Mouse (Mus musculus) lung, embryonic 14.5 days (tissue): ENCODE results near the gene Gm20388. TPM values are rescaled to one million over a fixed set of nuclear protein-coding genes. Genes with fewer than 3 reads are reported as not detected.

Source experiments
- ATAC-seq: fragments of 200-750 bp; cut with Nextera tagmentation; 2 replicates; pipeline ENCODE4 v1.8.0; 2017; ENCODE audit warnings: mild to moderate bottlenecking, moderate TSS enrichment, moderate library complexity; ENCODE audit not compliant: insufficient read depth
- DNase-seq: peaks from one replicate; pipeline ENCODE4 v3.0.0-alpha.2; 2015
- H3K27ac ChIP-seq: fragments of 300-500 bp; sonication (generic); 2 replicates; pipeline ENCODE4 v1.5.1; 2014; ENCODE audit warnings: low read depth, mild to moderate bottlenecking, moderate library complexity
- H3K27me3 ChIP-seq: fragments of 300-500 bp; sonication (generic); 2 replicates; pipeline ENCODE4 v1.6.1; 2014; ENCODE audit warnings: low read length, control low read depth; ENCODE audit not compliant: insufficient read depth
- H3K36me3 ChIP-seq: fragments of 300-500 bp; sonication (generic); 2 replicates; pipeline ENCODE4 v1.6.1; 2014; ENCODE audit warnings: control low read depth; ENCODE audit not compliant: insufficient read depth
- H3K4me1 ChIP-seq: fragments of 300-500 bp; sonication (generic); 2 replicates; pipeline ENCODE4 v1.6.1; 2014; ENCODE audit warnings: antibody characterized with exemption, control low read depth; ENCODE audit not compliant: insufficient read depth
- H3K4me2 ChIP-seq: fragments of 300-500 bp; sonication (generic); 2 replicates; pipeline ENCODE4 v1.6.1; 2014; ENCODE audit warnings: mild to moderate bottlenecking
- H3K4me3 ChIP-seq: fragments of 300-500 bp; sonication (generic); 2 replicates; pipeline ENCODE4 v1.5.1; 2014; ENCODE audit warnings: low read depth, low read length
- H3K9ac ChIP-seq: fragments of 300-500 bp; sonication (generic); 2 replicates; pipeline ENCODE4 v1.6.1; 2014
- H3K9me3 ChIP-seq: fragments of 300-500 bp; sonication (generic); 2 replicates; pipeline ENCODE4 v1.6.1; 2016; ENCODE audit warnings: low read depth, low read length, control low read depth
- CTCF ChIP-seq: IDR thresholded peaks from 2 replicates; pipeline ENCODE4 v1.5.1; 2016; ENCODE audit warnings: antibody characterized with exemption, low read depth
- WGBS: fragments of 180-500 bp; shearing (Covaris S2); extraction: QIAGEN DNeasy Blood & Tissue Kit; methylation state at CpG from one replicate; pipeline ENCODE4 v1.1.7; 2014; 5-methylcytosine and 5-hydroxymethylcytosine counted together
- polyA plus RNA-seq: library from polyadenylated mRNA; unstranded; fragments of >200 nt; fragmentation: Nextera tagmentation; extraction: Ambion mirVana; gene quantifications from 2 replicates; pipeline ENCODE4 v1.2.1, GENCODE M21; 2014

Gene Gm20388
- polyA plus RNA-seq, 1 experiment from 2014 or later: not detected

DNA sequence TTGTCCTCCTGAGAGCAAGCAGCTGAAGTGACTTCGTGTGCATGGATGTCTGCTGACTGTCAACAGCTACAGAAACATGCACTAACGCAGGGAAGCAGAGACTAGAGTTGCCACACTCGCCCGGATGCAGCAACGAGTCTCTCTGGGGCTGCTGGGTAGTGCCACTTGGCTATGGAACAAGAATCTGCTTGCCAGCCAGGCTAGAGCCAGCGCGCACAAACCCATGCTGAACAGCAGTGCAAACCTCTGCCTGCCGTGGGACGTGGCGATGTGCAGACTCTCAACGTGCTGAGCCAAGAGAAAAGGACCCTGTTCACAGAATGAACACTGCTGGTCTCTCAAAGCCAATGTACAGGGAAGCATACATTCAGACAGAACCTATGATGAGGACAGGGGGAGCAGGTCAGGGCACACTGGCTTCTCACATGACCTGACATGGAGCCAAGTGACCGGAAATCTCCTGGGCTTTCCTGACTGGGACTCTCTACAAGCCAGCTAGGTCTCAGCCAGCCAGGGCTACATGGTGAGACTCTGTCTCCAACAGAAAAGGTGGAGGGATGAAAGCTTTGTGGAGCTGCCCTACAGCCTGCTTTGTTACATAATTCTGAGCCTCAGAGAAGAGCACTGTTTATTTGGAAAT, 1901.4 kb downstream of the Gm20388 start:
- WGBS: 93% methylated on average over 12 of the region's 12 CpGs
- H3K36me3 ChIP-seq: peaks cover 30% of the 10 kb centered on the region

DNA sequence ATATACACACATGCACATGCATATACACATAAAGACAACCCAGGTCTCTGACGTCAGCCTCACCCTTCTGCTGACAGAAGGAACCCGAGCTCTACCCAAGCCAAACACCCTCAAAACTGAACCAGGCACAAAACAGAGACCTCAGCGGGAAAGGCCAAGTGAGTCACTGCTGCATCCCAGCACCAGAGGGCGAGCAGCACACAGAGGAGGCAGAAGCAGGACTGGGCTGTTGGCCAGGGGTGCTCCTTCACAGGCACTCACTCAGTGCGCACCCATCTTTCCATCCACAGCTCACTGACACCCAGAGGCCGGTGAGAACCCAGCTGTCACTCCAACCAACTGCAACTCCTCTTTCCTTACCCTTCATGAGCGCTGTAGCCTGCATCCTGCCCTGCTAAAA, 1907.6 kb downstream of the Gm20388 start:
- no peaks in the 10 kb centered on the region for H3K27me3 ChIP-seq
- no peak for TF ChIP-seq CTCF
- no peak overlapping the region for H3K9ac ChIP-seq
- no peak for DNase-seq
- 68% methylated on average over 7 of the region's 7 CpGs for WGBS
- no peaks in the 10 kb centered on the region for H3K9me3 ChIP-seq
- H3K36me3 ChIP-seq: peaks cover 34% of the 10 kb centered on the region; the same call in 1 of the 2 replicates
- ATAC-seq: no peak
- no peak overlapping the region for H3K4me2 ChIP-seq
- H3K27ac ChIP-seq: no peak overlapping the region
- H3K4me1 ChIP-seq: no peaks in the 10 kb centered on the region
- no peak overlapping the region for H3K4me3 ChIP-seq

More for the DNA sequence above, 1901.4 kb downstream of the Gm20388 start:
- Histone ChIP-seq H3K27me3 (no peaks in the 10 kb centered on the region), H3K4me3 (no peak overlapping the region), H3K27ac (no peak overlapping the region), H3K9me3 (no peaks in the 10 kb centered on the region), H3K4me2 (no peak overlapping the region), H3K9ac (no peak overlapping the region), H3K4me1 (no peaks in the 10 kb centered on the region)
- ATAC-seq (no peak), DNase-seq (no peak)
- TF ChIP-seq CTCF: no peak

DNA sequence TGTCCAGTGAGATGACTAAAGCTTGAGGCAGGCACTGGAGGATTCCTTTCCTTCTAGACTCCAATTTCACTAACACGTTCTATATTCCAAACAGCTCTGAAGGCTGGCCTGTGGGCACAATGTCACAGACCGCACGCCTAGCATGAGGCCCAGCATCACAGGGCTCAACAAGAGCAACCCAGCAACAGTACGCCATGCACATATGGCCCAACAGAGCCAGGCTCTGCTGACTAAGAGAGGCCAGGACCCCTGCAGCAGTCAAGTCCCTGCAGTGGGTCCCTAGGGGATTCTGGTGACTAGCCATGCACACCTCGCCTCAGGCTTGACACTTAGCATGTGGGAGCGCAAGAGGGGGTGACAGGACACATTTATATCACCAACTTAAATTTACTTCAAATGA, 1910.2 kb downstream of the Gm20388 start:
- H3K9me3 ChIP-seq: no peaks in the 10 kb centered on the region
- ATAC-seq (no peak), DNase-seq (no peak)
- no peak overlapping the region for H3K4me2 ChIP-seq
- H3K36me3 ChIP-seq: peaks cover 24% of the 10 kb centered on the region; the same call in 1 of the 2 replicates
- H3K4me1 ChIP-seq: no peaks in the 10 kb centered on the region
- H3K27me3 ChIP-seq: no peaks in the 10 kb centered on the region
- no peak overlapping the region for H3K4me3 ChIP-seq
- WGBS: 84% methylated on average over 6 of the region's 6 CpGs
- no peak overlapping the region for H3K27ac ChIP-seq
- no peak overlapping the region for H3K9ac ChIP-seq
- TF ChIP-seq CTCF: no peak

DNA sequence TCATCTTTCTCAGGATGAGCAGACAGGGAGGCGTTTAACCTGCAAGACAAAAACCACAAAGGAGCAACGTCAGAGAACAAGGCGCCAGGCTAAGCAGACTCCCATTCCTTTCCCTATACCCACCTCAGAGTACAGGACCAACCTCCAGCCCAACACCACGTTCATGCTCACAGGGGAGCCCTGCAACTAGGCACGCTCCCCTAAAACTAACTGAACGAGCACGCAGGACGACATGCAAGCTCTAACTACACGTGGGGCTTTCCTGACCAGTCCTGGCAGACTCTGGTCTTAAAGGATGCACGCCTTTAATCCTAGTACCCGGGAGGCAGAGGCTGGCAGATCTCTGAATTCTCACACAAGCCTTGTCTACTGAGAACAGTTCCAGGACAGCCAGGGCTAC, 1910.7 kb downstream of the Gm20388 start:
- Histone ChIP-seq H3K9me3 (no peaks in the 10 kb centered on the region), H3K4me1 (no peaks in the 10 kb centered on the region), H3K27me3 (no peaks in the 10 kb centered on the region), H3K4me2 (no peak overlapping the region), H3K27ac (no peak overlapping the region), H3K9ac (no peak overlapping the region), H3K4me3 (no peak overlapping the region), H3K36me3 (peaks cover 24% of the 10 kb centered on the region; the same call in 1 of the 2 replicates)
- no peak for DNase-seq
- no peak for ATAC-seq
- TF ChIP-seq CTCF: no peak
- 87% methylated on average over 11 of the region's 11 CpGs for WGBS

DNA sequence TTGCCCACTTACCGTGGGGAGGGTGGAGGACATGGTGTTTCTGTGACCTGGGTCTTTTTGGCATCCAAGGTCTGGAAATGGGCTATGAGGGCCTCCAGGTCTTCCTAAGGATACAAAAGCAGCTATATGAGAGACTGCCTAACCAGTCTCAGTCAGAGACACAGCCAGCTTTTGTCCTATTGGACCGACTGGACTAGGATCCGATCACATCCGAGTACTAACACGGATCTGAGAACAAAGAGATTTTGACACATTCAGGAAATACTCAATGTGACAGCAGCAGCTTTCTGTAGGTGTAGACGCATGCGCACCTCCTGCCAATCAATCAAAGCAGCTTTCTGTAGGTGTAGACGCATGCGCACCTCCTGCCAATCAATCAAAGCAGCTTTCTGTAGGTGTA, 1911.1 kb downstream of the Gm20388 start:
- Histone ChIP-seq H3K4me3 (no peak overlapping the region), H3K27me3 (no peaks in the 10 kb centered on the region), H3K9ac (no peak overlapping the region), H3K36me3 (peaks cover 24% of the 10 kb centered on the region; the same call in 1 of the 2 replicates), H3K27ac (no peak overlapping the region), H3K4me2 (no peak overlapping the region), H3K4me1 (no peaks in the 10 kb centered on the region), H3K9me3 (no peaks in the 10 kb centered on the region)
- DNase-seq (peak; percentile 26), ATAC-seq (no peak)
- no peak for TF ChIP-seq CTCF
- 87% methylated on average over 9 of the region's 9 CpGs for WGBS

DNA sequence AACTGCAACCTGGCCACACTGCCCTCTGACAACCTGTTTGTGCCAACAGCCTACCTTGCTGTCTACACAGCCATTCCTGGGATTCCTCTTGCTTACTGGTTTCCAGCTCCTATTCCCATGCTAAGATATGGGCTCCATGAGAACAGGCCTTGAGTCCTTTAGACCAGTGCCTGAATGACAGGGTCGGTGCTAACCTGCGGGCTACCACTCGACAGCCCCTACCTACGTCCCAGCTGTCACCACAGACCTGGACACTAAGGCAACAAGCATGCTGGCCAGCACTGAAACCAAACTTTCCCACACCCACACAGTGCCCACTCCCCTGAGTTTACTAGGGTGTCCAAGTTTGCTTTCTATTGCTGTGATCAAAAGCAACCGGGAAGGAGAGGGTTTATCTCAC, 1917.1 kb downstream of the Gm20388 start:
- H3K27ac ChIP-seq: no peak overlapping the region
- peak overlapping the region; percentile 89; the same call in 1 of the 2 replicates for H3K4me3 ChIP-seq
- DNase-seq (no peak), ATAC-seq (no peak)
- no peaks in the 10 kb centered on the region for H3K36me3 ChIP-seq
- WGBS: 95% methylated on average over 5 of the region's 5 CpGs
- no peaks in the 10 kb centered on the region for H3K9me3 ChIP-seq
- H3K4me2 ChIP-seq: peak overlapping the region; percentile 95
- no peak overlapping the region for H3K9ac ChIP-seq
- H3K4me1 ChIP-seq: peaks cover 3% of the 10 kb centered on the region; the same call in 1 of the 2 replicates
- no peaks in the 10 kb centered on the region for H3K27me3 ChIP-seq
- no peak for TF ChIP-seq CTCF

DNA sequence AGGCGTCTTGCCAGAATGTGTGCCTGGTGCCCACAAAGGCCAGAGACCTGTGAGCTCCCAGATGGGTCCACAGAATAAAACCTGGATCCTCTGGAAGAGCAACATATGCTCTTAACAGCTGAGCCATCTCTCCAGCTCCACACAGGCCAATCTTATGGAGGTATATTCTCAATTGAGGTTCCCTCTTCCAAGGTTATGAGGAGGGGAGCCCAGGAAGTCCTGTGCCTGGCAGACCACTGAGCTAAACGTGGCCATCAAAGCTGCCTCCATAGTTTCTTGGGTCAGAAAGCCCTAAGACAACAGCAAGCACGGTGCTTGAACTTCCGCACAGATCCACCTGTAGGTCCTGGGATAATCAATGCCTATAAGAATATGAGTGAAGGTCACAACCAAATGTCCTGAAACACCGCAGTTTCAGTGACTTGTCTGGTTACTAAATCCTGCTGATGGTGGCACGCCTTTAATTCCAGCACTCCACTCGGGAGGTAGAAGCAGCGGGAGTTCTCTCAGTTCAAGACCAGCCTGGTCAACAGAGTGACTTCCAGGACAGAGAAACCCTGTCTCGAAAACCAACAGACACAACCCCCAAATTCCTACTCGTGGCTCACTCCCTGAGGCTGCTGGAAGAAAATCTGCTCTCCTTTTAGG, 1917.9 kb downstream of the Gm20388 start:
- Histone ChIP-seq H3K27me3 (no peaks in the 10 kb centered on the region), H3K9me3 (no peaks in the 10 kb centered on the region), H3K27ac (no peak overlapping the region), H3K36me3 (no peaks in the 10 kb centered on the region), H3K9ac (peak overlapping the region; percentile 83), H3K4me1 (peaks cover 3% of the 10 kb centered on the region; the same call in 1 of the 2 replicates), H3K4me3 (peak overlapping the region; percentile 89), H3K4me2 (peak overlapping the region; percentile 95)
- TF ChIP-seq CTCF: no peak
- 30% methylated on average over 10 of the region's 10 CpGs for WGBS
- ATAC-seq: no peak
- no peak for DNase-seq
